Mouse (Mus musculus): ENCODE measurements around the gene Trp53bp2. TPM values are rescaled to one million over a fixed set of nuclear protein-coding genes. Genes with fewer than 3 reads are reported as not detected.

Gene Trp53bp2
- polyA plus RNA-seq, 1 experiment from 2014 or later: 24.1 TPM

DNA sequence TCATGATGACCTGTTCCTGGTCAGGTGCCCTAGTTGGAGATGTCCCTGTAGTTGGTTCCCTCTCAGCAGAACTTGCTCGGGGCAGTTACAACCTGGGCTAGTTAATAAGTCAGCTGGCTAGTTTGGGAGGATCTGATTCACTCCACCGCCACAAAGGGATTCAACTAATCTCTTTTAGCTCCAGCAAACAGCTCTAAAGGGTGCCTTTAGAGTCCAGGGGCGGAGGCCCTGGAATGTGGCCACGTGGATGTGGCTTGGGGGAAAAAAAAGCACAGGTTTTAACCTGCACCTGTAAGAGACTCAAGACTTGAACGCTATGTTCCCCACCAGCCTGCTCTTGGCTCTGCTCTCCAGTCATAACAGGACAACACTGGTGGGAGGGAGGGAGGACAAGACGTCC lies 87.7 kb downstream of the Trp53bp2 start:
- Histone ChIP-seq H3K9me3 (replicated peaks) (no peaks in the 10 kb centered on the region), H3K27me3 (no peaks in the 10 kb centered on the region), H3K4me2 (no peak overlapping the region), H3K4me3 (no peak overlapping the region), H3K4me1 (peaks cover 10% of the 10 kb centered on the region), H3K9ac (no peak overlapping the region), H3K27ac (no peak overlapping the region), H3K36me3 (ENCODE audit: poor library complexity, severe bottlenecking) (peaks cover 3% of the 10 kb centered on the region; the same call in 1 of the 2 replicates)
- 48% methylated on average over 6 of the region's 6 CpGs for WGBS
- ATAC-seq: no peak

DNA sequence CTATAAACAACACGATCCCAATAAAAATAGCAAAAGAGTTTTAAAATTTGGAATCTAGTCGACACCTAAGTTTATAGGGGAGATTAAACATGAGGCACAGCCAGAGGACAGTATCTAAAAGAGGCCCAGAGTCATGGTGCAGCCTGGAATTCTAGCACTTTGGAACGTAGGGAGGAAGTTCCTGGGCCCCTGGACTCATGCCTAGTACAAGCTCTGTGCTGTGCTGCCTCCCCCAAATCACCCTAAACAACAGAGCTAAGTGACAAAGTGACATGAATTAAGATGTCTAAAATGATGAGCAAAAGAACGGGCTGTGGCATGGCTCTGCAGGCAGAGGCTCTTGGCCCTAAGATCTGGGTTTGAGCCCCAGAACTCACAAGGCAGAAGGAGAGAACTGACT lies 88.8 kb downstream of the Trp53bp2 start:
- Histone ChIP-seq H3K36me3 (ENCODE audit: poor library complexity, severe bottlenecking) (no peaks in the 10 kb centered on the region), H3K9ac (no peak overlapping the region), H3K27ac (no peak overlapping the region), H3K27me3 (no peaks in the 10 kb centered on the region), H3K4me2 (no peak overlapping the region), H3K4me1 (peaks cover 10% of the 10 kb centered on the region), H3K9me3 (replicated peaks) (no peaks in the 10 kb centered on the region), H3K4me3 (no peak overlapping the region)
- ATAC-seq: no peak
- WGBS: 68% methylated on average over 4 of the region's 4 CpGs

DNA sequence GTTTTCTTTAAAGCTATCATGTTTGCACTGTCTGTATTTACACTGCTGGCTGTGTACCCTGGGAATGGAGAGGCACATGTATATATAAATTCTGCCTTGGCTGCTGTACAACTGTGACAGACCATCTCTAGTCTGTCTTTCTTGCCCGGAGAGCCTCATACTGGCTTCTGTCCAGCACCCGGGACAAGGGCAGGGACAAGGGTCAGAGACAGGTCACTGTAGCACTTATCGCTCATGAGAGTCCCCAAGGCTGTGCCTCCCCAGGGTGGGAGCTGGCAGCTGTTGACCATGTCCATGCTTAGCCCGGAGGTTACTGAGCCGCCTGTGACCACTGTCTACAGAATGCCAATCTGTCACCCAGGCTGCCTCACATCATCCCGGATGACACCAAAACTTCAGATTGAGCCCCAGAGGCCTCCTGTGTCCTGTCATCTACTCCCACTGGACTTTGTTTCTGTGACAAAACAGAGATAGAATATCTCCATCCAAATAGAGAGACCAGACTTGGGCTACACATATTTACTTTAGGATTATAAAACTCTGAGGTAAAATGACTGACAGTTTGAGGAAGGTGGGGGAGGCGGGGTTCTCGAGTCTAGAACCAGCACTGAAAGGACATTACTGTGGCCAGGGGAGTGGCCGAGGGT lies 90.6 kb downstream of the Trp53bp2 start:
- WGBS: 83% methylated on average over 9 of the region's 9 CpGs
- Histone ChIP-seq H3K4me2 (no peak overlapping the region), H3K4me1 (peaks cover 13% of the 10 kb centered on the region), H3K27me3 (no peaks in the 10 kb centered on the region), H3K36me3 (ENCODE audit: poor library complexity, severe bottlenecking) (no peaks in the 10 kb centered on the region), H3K4me3 (no peak overlapping the region), H3K9ac (no peak overlapping the region), H3K9me3 (replicated peaks) (no peaks in the 10 kb centered on the region), H3K27ac (no peak overlapping the region)
- ATAC-seq: no peak

DNA sequence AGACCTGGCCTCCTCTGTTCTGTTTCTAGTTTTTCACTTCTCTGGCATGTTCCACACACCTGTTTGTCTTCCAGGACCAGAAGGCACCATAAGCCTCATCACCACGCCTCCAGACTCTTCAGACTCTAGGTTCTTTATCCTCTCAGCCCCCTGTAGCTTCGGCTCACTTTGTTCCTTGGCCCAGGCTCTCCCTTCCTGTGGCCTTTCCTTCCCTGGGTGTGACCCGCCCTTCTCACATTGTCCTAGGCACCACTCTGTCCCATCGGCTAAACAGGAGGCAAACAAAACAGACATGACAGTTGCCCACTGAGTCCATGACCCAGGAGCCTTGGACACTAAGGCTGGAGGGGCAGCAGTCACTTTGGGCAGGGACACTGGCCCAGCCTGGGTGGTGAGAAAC lies 91.3 kb downstream of the Trp53bp2 start:
- Histone ChIP-seq H3K27ac (no peak overlapping the region), H3K4me1 (peaks cover 12% of the 10 kb centered on the region), H3K4me2 (no peak overlapping the region), H3K9me3 (replicated peaks) (no peaks in the 10 kb centered on the region), H3K36me3 (ENCODE audit: poor library complexity, severe bottlenecking) (peaks cover 6% of the 10 kb centered on the region), H3K4me3 (no peak overlapping the region), H3K27me3 (no peaks in the 10 kb centered on the region), H3K9ac (no peak overlapping the region)
- WGBS: 65% methylated on average over 4 of the region's 4 CpGs
- ATAC-seq: no peak

DNA sequence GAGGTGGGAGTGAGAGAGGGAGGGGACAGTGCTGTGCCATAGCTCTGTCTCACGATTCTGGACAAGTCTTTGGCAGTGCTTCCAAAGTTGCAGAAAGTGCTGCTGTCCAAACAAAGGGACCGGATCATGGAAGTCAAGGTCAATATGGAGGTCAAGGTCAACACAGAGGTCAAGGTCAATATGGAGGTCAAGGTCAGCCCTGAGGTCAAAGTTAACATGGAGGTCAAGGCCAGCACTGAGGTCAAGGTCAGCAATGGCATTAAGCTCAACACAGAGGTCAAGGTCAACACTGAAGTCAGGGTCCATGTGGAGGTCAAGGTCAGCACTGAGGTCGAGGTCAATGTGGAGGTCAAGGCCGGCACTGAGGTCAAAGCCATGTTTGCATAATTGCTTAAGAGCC lies 91.9 kb downstream of the Trp53bp2 start:
- Histone ChIP-seq H3K36me3 (ENCODE audit: poor library complexity, severe bottlenecking) (peaks cover 13% of the 10 kb centered on the region), H3K4me3 (no peak overlapping the region), H3K4me2 (no peak overlapping the region), H3K9me3 (replicated peaks) (no peaks in the 10 kb centered on the region), H3K27ac (no peak overlapping the region), H3K27me3 (no peaks in the 10 kb centered on the region), H3K4me1 (peaks cover 12% of the 10 kb centered on the region), H3K9ac (no peak overlapping the region)
- WGBS: 85% methylated on average over 4 of the region's 4 CpGs
- ATAC-seq: no peak

DNA sequence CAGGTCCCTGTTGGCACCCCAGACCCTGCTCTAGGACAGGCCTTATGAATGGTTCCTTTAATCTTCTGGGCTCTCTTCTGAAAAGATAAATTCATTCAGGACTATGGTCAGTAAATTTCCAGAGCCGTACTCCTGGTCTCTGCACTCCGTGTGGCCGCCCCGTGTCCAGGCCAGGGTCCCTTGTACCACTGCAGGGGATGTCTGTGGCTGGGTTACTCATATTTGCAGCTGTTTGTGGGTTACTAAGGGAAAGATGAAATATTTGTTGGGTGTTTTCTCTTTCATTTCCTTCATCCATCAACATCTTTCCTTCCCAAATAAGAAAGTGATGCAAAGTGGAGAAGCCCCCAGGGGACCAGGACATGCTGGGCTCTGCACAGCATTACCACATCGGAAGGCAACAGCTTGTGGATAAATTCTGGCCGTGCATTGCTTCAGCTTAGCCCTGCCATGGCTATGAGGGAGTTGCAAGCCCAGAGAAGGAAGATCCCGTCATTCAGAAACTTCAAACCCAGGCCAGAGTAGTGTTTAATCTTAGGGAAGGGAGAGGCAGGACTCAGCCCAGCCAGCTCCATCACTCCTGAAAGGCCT lies 92.9 kb downstream of the Trp53bp2 start:
- H3K9ac ChIP-seq: no peak overlapping the region
- ATAC-seq: no peak
- H3K4me2 ChIP-seq: no peak overlapping the region
- H3K27ac ChIP-seq: no peak overlapping the region
- no peak overlapping the region for H3K4me3 ChIP-seq
- H3K9me3 ChIP-seq (replicated peaks): no peaks in the 10 kb centered on the region
- H3K36me3 ChIP-seq (ENCODE audit: poor library complexity, severe bottlenecking): peaks cover 18% of the 10 kb centered on the region
- H3K4me1 ChIP-seq: peaks cover 12% of the 10 kb centered on the region
- 87% methylated on average over 7 of the region's 7 CpGs for WGBS
- no peaks in the 10 kb centered on the region for H3K27me3 ChIP-seq

DNA sequence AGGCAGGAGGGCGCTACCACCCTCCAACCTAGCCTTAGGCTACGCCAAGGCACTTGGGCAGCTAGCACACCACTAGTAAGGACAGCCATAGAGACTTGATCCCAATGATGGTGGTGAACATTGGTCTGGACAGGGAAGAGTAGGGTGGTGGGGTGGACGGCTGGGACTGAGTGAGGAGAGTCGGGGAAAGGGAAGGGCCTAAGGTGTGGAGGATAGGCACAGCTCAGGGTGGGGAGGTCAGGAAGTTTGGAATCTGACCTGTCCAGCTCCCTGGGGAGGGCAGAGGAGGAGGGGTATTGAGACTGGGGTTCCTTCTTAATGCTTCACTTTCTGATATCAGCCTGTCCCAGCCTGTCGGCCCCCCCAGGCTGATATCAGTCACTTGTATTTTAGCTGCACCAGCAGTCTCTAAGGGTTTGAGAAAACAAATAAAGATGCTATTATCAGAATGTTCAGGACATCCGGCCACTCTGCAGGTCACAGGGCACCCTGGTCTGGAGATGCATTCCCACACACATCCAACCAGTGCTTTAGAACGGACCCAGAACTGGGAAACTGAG lies 93.6 kb downstream of the Trp53bp2 start:
- Histone ChIP-seq H3K27me3 (no peaks in the 10 kb centered on the region), H3K27ac (no peak overlapping the region), H3K4me3 (no peak overlapping the region), H3K4me2 (no peak overlapping the region), H3K4me1 (peaks cover 12% of the 10 kb centered on the region), H3K36me3 (ENCODE audit: poor library complexity, severe bottlenecking) (peaks cover 18% of the 10 kb centered on the region), H3K9me3 (replicated peaks) (no peaks in the 10 kb centered on the region), H3K9ac (no peak overlapping the region)
- 94% methylated on average over 7 of the region's 7 CpGs for WGBS
- ATAC-seq: no peak

DNA sequence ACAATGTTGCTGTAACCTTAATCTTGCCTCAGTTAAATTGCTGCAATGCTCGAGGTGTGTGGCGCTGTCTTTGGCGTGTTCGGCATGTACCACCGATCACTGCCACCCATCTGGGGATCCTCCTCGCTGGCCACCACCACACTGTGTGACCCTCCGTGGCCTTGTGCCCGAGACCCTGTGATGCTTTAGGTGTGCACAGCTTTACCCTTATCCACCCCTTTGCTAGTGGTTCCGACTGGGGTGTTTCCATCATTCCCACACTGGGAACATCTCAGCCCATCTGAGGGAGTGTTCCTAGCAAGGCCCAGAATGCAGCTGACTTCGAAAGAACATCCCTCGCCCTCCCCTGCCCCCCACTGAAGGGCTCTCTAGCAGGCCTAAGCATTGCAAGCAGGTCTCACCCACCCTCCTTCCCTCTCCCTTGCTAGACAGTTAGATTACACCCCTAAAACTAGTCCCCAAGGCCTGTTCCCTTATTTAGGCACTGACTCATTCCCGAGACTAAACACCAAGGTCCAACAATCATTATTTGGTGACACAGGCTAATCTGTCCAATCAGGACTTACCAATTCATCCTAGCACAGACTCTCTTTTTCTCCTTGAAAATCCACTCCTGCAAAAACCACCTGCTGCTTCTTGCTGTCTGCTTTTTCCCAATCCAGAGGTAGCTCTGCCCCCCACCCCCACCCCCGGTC lies 94.4 kb downstream of the Trp53bp2 start:
- no peaks in the 10 kb centered on the region for H3K27me3 ChIP-seq
- no peak overlapping the region for H3K4me3 ChIP-seq
- no peaks in the 10 kb centered on the region for H3K9me3 ChIP-seq (replicated peaks)
- peaks cover 12% of the 10 kb centered on the region for H3K4me1 ChIP-seq
- no peak for ATAC-seq
- no peak overlapping the region for H3K27ac ChIP-seq
- H3K36me3 ChIP-seq (ENCODE audit: poor library complexity, severe bottlenecking): peaks cover 18% of the 10 kb centered on the region
- WGBS: 85% methylated on average over 13 of the region's 13 CpGs
- no peak overlapping the region for H3K4me2 ChIP-seq
- H3K9ac ChIP-seq: no peak overlapping the region; the same call in 1 of the 2 replicates

DNA sequence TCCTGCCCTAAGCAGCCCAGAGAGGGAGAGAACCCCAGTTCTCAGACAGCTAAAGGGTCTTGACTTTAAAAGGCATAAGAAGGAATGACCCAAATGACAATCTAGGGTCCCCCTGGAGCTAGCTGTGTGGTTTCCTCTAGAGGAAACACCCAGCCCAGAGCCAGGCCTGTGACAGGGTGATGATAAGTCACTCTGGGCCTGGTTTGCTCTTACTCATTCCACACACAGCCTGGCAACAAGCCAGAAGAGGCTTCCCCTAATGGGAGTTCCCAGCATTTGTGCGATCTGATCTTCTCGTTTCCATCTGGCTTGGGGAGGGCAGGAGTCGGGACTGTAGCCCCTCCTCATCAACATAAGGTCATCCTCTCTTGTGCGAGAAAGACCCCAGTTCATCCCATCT lies 95.3 kb downstream of the Trp53bp2 start:
- WGBS: 32% methylated on average over 4 of the region's 4 CpGs
- Histone ChIP-seq H3K9me3 (replicated peaks) (no peaks in the 10 kb centered on the region), H3K4me1 (peaks cover 12% of the 10 kb centered on the region), H3K4me2 (no peak overlapping the region), H3K9ac (peak overlapping the region; percentile 34; the same call in 1 of the 2 replicates), H3K36me3 (ENCODE audit: poor library complexity, severe bottlenecking) (peaks cover 27% of the 10 kb centered on the region), H3K27me3 (no peaks in the 10 kb centered on the region), H3K27ac (no peak overlapping the region; the same call in 1 of the 2 replicates), H3K4me3 (no peak overlapping the region)
- peak; percentile 48; the same call in 1 of the 2 replicates for ATAC-seq

DNA sequence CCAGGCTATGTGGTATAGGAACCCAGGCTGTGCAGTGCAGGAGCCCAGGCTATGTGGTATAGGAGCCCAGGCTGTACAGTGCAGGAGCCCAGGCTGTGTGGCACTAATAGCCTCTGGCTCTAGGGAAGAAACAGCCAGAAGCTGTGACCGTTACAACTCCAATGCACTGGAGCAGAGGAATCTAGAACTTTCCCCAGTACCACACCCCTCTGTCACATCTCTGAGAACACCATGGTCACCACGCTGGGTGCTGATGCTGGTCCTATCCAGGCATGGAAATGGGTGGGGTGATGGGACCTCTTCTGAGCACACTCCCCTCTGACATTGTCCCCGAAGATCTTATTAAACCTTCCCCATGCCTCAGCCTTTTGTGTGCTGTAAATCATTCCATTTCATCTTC lies 96.3 kb downstream of the Trp53bp2 start:
- H3K4me1 ChIP-seq: peaks cover 12% of the 10 kb centered on the region
- no peak overlapping the region for H3K4me2 ChIP-seq
- H3K36me3 ChIP-seq (ENCODE audit: poor library complexity, severe bottlenecking): peaks cover 37% of the 10 kb centered on the region
- no peaks in the 10 kb centered on the region for H3K9me3 ChIP-seq (replicated peaks)
- WGBS: 94% methylated on average over 3 of the region's 3 CpGs
- H3K4me3 ChIP-seq: no peak overlapping the region
- ATAC-seq: no peak
- H3K27ac ChIP-seq: no peak overlapping the region
- no peaks in the 10 kb centered on the region for H3K27me3 ChIP-seq
- H3K9ac ChIP-seq: no peak overlapping the region

DNA sequence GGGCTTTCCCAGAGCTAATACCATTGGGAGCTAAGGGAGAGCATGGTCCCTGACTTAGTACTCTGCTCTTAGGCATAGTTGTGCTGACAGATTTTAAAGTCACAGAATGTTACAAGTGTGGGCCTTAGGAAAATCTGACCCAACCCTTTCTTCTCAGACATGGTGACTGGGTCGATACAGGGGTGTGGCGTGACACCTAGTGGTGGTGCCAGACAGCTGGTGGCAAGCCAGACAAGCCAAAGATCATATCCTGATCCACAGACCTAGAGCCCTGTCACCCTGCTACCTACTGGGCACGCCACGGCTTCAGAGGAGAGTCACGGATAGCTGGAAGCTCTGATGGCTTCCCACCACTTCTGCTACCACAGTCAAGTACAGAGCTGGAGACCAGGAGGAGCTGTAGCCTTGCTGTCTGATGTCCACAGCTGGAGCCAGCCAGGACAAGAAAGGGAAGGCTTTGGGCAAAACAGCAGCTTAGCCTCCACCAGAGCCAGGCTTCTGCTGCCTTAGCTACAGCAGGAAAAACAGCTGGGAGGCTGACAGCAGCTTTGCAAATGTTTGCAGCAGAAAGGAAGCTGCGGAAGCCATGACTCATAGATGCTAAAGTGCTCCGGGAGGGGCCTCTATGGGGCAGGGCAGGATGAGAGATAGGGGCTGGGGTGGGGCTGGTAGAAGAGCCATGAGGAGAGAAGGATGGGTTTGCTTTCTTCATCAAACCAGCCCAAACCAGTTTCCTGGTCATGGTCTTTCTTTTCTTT lies 97.4 kb downstream of the Trp53bp2 start:
- Histone ChIP-seq H3K9me3 (replicated peaks) (no peaks in the 10 kb centered on the region), H3K4me2 (no peak overlapping the region), H3K4me3 (no peak overlapping the region), H3K36me3 (ENCODE audit: poor library complexity, severe bottlenecking) (peaks cover 48% of the 10 kb centered on the region), H3K9ac (no peak overlapping the region), H3K4me1 (peaks cover 12% of the 10 kb centered on the region), H3K27me3 (no peaks in the 10 kb centered on the region), H3K27ac (no peak overlapping the region)
- ATAC-seq: no peak
- WGBS: 73% methylated on average over 7 of the region's 7 CpGs

Data from forebrain, embryonic 13.5 days (tissue).